Mouse (Mus musculus): ENCODE results near the gene Tmem235. TPM values are rescaled to one million over a fixed set of nuclear protein-coding genes. Genes with fewer than 3 reads are reported as not detected.
"Not testable (repeated sequence)": the region's sequence is repeated elsewhere in the genome, so short reads cannot be mapped to it uniquely, and the experiment has no call there.

Gene Tmem235
- polyA plus RNA-seq (2014; fragmentation: Nextera tagmentation; extraction: Ambion mirVana): not detected in 2 replicates

DNA sequence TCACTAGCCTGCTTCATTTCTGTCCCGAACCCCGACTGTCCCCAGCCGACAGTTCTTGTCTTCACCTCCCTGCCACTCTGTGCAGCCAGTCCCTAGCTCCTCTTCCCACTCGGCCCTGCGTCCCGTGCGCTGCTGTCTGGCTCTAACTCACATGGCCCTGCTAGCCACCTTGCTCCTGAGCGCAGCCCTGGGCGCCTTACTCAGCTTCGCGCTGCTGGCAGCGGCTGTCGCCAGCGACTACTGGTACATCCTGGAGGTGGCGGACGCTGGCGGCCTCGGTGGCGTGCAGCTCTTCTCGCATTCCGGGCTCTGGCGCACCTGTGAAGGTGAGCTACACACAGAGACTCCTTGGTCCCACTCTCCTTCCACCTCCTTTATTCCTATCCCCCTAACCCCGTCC, at the start of gene Tmem235:
TSS of gene Tmem235 (plus strand) at position 152 of the 400 bp plus-strand sequence.
- DNase-seq (ENCODE audit: low spot score): peak; percentile 50

DNA sequence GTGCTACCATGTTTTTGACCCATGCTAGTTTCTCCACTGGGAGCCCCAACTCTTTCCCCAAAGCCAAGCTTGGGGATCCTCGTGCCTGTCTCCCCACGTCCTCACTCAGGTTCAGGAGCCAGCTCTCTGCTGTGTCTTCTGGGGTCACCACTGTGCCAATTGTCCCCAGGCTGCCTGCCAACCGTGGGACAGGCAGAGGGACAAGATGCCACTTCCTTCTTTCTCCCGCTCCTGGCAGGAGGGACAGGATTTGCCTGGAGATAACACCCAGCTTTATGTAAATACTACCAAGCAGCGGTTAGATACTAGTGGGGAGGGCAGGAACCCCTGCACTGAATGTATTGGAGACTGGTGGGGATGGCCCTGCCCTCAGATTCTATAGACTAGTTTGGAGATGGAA, 46.7 kb upstream of the Tmem235 start:
- no peak overlapping the region for H3K9ac ChIP-seq (ENCODE audit: low read length)
- H3K4me1 ChIP-seq (ENCODE audit: control insufficient read depth, insufficient read depth, low read length): peaks cover 10% of the 10 kb centered on the region
- ATAC-seq (ENCODE audit: insufficient number of reproducible peaks, low FRiP score, low TSS enrichment, low read depth): no peak

More for the DNA sequence above, at the start of gene Tmem235:
- no peak within 1 kb of the TSS for H3K9ac ChIP-seq (ENCODE audit: low read length)
- no peaks in the 10 kb centered on the region for H3K9me3 ChIP-seq (ENCODE audit: control insufficient read depth, low read length)
- 0 out of 2 replicates have a peak within 1 kb of the TSS, but pooled peaks have one; percentile 5 for H3K4me3 ChIP-seq (ENCODE audit: low read depth, low read length)
- no peak within 1 kb of the TSS for H3K27ac ChIP-seq (replicated peaks; ENCODE audit: low read depth, low read length)
- WGBS: 3% methylated on average over 23 of the region's 23 CpGs
- peaks cover 19% of the 10 kb centered on the region for H3K36me3 ChIP-seq (ENCODE audit: control insufficient read depth, insufficient read depth, low read length)
- ATAC-seq (ENCODE audit: insufficient number of reproducible peaks, low FRiP score, low TSS enrichment, low read depth): no peak
- 0 out of 2 replicates have a peak, but pooled peaks cover 8% of the 10 kb centered on the region for H3K4me1 ChIP-seq (ENCODE audit: control insufficient read depth, insufficient read depth, low read length)
- peak within 1 kb of the TSS; percentile 18; the same call in 1 of the 2 replicates for H3K4me2 ChIP-seq (ENCODE audit: low read depth, severe bottlenecking)
- H3K27me3 ChIP-seq (ENCODE audit: control insufficient read depth, insufficient read depth, low read length): peaks cover 28% of the 10 kb centered on the region

GRCm38 (mm10) chr11:117814704-117815366, 45.7 kb upstream of the Tmem235 start:
- Histone ChIP-seq H3K4me1 (ENCODE audit: control insufficient read depth, insufficient read depth, low read length) (peaks cover 10% of the 10 kb centered on the region), H3K27me3 (ENCODE audit: control insufficient read depth, insufficient read depth, low read length) (no peaks in the 10 kb centered on the region), H3K36me3 (ENCODE audit: control insufficient read depth, insufficient read depth, low read length) (peaks cover 34% of the 10 kb centered on the region), H3K9me3 (ENCODE audit: control insufficient read depth, low read length) (no peaks in the 10 kb centered on the region), H3K4me2 (ENCODE audit: low read depth, severe bottlenecking) (no peak overlapping the region), H3K9ac (ENCODE audit: low read length) (no peak overlapping the region), H3K27ac (replicated peaks; ENCODE audit: low read depth, low read length) (no peak overlapping the region), H3K4me3 (ENCODE audit: low read depth, low read length) (no peak overlapping the region)
- 97% methylated on average over 6 of the region's 6 CpGs for WGBS
- no peak for DNase-seq (ENCODE audit: low spot score)
- ATAC-seq (ENCODE audit: insufficient number of reproducible peaks, low FRiP score, low TSS enrichment, low read depth): no peak

More for the DNA sequence above, 46.7 kb upstream of the Tmem235 start:
- DNase-seq (ENCODE audit: low spot score): no peak
- no peak overlapping the region for H3K27ac ChIP-seq (replicated peaks; ENCODE audit: low read depth, low read length)
- WGBS: 83% methylated on average over 5 of the region's 5 CpGs
- no peaks in the 10 kb centered on the region for H3K27me3 ChIP-seq (ENCODE audit: control insufficient read depth, insufficient read depth, low read length)
- no peaks in the 10 kb centered on the region for H3K9me3 ChIP-seq (ENCODE audit: control insufficient read depth, low read length)
- no peak overlapping the region for H3K4me2 ChIP-seq (ENCODE audit: low read depth, severe bottlenecking)
- H3K4me3 ChIP-seq (ENCODE audit: low read depth, low read length): no peak overlapping the region
- peaks cover 31% of the 10 kb centered on the region for H3K36me3 ChIP-seq (ENCODE audit: control insufficient read depth, insufficient read depth, low read length)

GRCm38 (mm10) chr11:117815850-117816249, 44.7 kb upstream of the Tmem235 start:
- not testable (repeated sequence) for H3K27me3 ChIP-seq (ENCODE audit: control insufficient read depth, insufficient read depth, low read length); ATAC-seq (ENCODE audit: insufficient number of reproducible peaks, low FRiP score, low TSS enrichment, low read depth); H3K9ac ChIP-seq (ENCODE audit: low read length); DNase-seq (ENCODE audit: low spot score); H3K4me1 ChIP-seq (ENCODE audit: control insufficient read depth, insufficient read depth, low read length); H3K27ac ChIP-seq (replicated peaks; ENCODE audit: low read depth, low read length); H3K4me3 ChIP-seq (ENCODE audit: low read depth, low read length); H3K4me2 ChIP-seq (ENCODE audit: low read depth, severe bottlenecking); H3K9me3 ChIP-seq (ENCODE audit: control insufficient read depth, low read length)
- peaks cover 37% of the 10 kb centered on the region for H3K36me3 ChIP-seq (ENCODE audit: control insufficient read depth, insufficient read depth, low read length)
- 88% methylated on average over 9 of the region's 9 CpGs for WGBS

GRCm38 (mm10) chr11:117816389-117816996, 44.1 kb upstream of the Tmem235 start:
- WGBS: 89% methylated on average over 12 of the region's 13 CpGs
- peaks cover 43% of the 10 kb centered on the region for H3K36me3 ChIP-seq (ENCODE audit: control insufficient read depth, insufficient read depth, low read length)

DNA sequence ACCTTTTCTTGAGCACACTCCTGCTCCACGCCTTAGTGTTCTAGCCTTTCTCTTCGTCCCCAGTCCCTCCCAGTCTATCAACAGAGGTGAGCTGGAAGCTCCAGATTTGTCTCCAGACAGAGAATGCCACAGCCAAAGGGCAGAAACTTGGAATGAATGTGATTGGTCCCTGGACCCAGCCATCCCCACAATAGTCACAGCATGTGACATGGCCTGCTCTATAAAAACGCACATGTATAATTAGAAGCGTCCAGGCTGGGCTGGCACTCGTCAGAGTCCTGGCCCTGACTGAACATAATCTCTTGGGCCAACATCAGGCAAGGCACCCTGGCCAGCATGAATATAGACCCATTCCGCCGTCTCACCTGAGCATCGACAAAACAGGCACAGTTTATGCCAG, 41.5 kb upstream of the Tmem235 start:
- no peak overlapping the region for H3K4me3 ChIP-seq (ENCODE audit: low read depth, low read length)
- no peak overlapping the region for H3K4me2 ChIP-seq (ENCODE audit: low read depth, severe bottlenecking)
- H3K4me1 ChIP-seq (ENCODE audit: control insufficient read depth, insufficient read depth, low read length): peaks cover 5% of the 10 kb centered on the region
- 72% methylated on average over 8 of the region's 8 CpGs for WGBS
- no peak overlapping the region for H3K9ac ChIP-seq (ENCODE audit: low read length)
- no peak for ATAC-seq (ENCODE audit: insufficient number of reproducible peaks, low FRiP score, low TSS enrichment, low read depth)
- no peaks in the 10 kb centered on the region for H3K9me3 ChIP-seq (ENCODE audit: control insufficient read depth, low read length)
- peaks cover 30% of the 10 kb centered on the region for H3K36me3 ChIP-seq (ENCODE audit: control insufficient read depth, insufficient read depth, low read length)
- H3K27me3 ChIP-seq (ENCODE audit: control insufficient read depth, insufficient read depth, low read length): no peaks in the 10 kb centered on the region
- no peak overlapping the region for H3K27ac ChIP-seq (replicated peaks; ENCODE audit: low read depth, low read length)
- no peak for DNase-seq (ENCODE audit: low spot score)

More at GRCm38 (mm10) chr11:117816389-117816996, 44.1 kb upstream of the Tmem235 start:
- H3K4me1 ChIP-seq (ENCODE audit: control insufficient read depth, insufficient read depth, low read length): no peaks in the 10 kb centered on the region
- no peak overlapping the region for H3K4me3 ChIP-seq (ENCODE audit: low read depth, low read length)
- no peak overlapping the region for H3K9ac ChIP-seq (ENCODE audit: low read length)
- DNase-seq (ENCODE audit: low spot score) (no peak), ATAC-seq (ENCODE audit: insufficient number of reproducible peaks, low FRiP score, low TSS enrichment, low read depth) (no peak)
- H3K27me3 ChIP-seq (ENCODE audit: control insufficient read depth, insufficient read depth, low read length): no peaks in the 10 kb centered on the region
- H3K4me2 ChIP-seq (ENCODE audit: low read depth, severe bottlenecking): no peak overlapping the region
- H3K27ac ChIP-seq (replicated peaks; ENCODE audit: low read depth, low read length): no peak overlapping the region
- no peaks in the 10 kb centered on the region for H3K9me3 ChIP-seq (ENCODE audit: control insufficient read depth, low read length)

- DNase-seq (ENCODE audit: low spot score) (no peak), ATAC-seq (ENCODE audit: insufficient number of reproducible peaks, low FRiP score, low TSS enrichment, low read depth) (no peak)
- no peak overlapping the region for H3K27ac ChIP-seq (replicated peaks; ENCODE audit: low read depth, low read length)
- H3K4me3 ChIP-seq (ENCODE audit: low read depth, low read length): no peak overlapping the region
- H3K4me1 ChIP-seq (ENCODE audit: control insufficient read depth, insufficient read depth, low read length): peaks cover 10% of the 10 kb centered on the region
- H3K9ac ChIP-seq (ENCODE audit: low read length): no peak overlapping the region
- H3K4me2 ChIP-seq (ENCODE audit: low read depth, severe bottlenecking): no peak overlapping the region
- no peaks in the 10 kb centered on the region for H3K9me3 ChIP-seq (ENCODE audit: control insufficient read depth, low read length)
- H3K27me3 ChIP-seq (ENCODE audit: control insufficient read depth, insufficient read depth, low read length): no peaks in the 10 kb centered on the region
- H3K36me3 ChIP-seq (ENCODE audit: control insufficient read depth, insufficient read depth, low read length): peaks cover 26% of the 10 kb centered on the region
- whole genome bisulfite sequencing: 92% methylated on average over 7 of the region's 7 CpGs
Observed at GRCm38 (mm10) chr11:117820173-117820572, 40.4 kb upstream of the Tmem235 start.

DNA sequence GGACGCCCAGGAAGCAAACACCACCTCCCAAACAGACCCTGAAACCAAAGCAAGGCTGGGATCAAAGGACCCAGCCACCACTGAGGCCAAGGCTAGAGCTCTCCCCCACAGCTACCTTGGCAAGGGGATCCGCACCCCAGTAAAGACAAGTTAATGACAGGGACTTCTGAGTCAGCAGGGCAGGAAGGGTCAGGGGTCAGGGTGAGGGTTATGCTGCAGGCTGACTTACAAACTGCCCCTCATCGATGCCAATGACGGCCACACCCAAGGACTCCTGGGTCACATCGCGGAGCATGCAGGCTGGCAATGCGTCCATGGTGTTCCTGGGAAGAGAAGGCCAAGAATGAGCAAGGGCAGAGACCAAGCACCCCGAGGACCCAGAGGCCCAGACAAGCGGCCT, 38.7 kb upstream of the Tmem235 start:
- Histone ChIP-seq H3K4me2 (ENCODE audit: low read depth, severe bottlenecking) (no peak overlapping the region), H3K9me3 (ENCODE audit: control insufficient read depth, low read length) (no peaks in the 10 kb centered on the region), H3K27ac (replicated peaks; ENCODE audit: low read depth, low read length) (no peak overlapping the region), H3K9ac (ENCODE audit: low read length) (no peak overlapping the region), H3K27me3 (ENCODE audit: control insufficient read depth, insufficient read depth, low read length) (no peaks in the 10 kb centered on the region), H3K4me3 (ENCODE audit: low read depth, low read length) (no peak overlapping the region), H3K4me1 (ENCODE audit: control insufficient read depth, insufficient read depth, low read length) (peaks cover 17% of the 10 kb centered on the region), H3K36me3 (ENCODE audit: control insufficient read depth, insufficient read depth, low read length) (peaks cover 21% of the 10 kb centered on the region)
- ATAC-seq (ENCODE audit: insufficient number of reproducible peaks, low FRiP score, low TSS enrichment, low read depth) (no peak), DNase-seq (ENCODE audit: low spot score) (no peak)
- 89% methylated on average over 9 of the region's 9 CpGs for WGBS

All from limb, embryonic 11.5 days (tissue).